Mouse (Mus musculus): Measurements from ENCODE around the gene C5ar1. TPM values are rescaled to one million over a fixed set of nuclear protein-coding genes. Genes with fewer than 3 reads are reported as not detected.
A peak's percentile ranks its signal among the peaks of the same experiment; 100 is the strongest.
"Not testable (repeated sequence)": the region's sequence is repeated elsewhere in the genome, so short reads cannot be mapped to it uniquely, and the experiment has no call there.

C5ar1 gene
- polyA plus RNA-seq, 1 experiment from 2014 or later: 3.7 TPM

DNA sequence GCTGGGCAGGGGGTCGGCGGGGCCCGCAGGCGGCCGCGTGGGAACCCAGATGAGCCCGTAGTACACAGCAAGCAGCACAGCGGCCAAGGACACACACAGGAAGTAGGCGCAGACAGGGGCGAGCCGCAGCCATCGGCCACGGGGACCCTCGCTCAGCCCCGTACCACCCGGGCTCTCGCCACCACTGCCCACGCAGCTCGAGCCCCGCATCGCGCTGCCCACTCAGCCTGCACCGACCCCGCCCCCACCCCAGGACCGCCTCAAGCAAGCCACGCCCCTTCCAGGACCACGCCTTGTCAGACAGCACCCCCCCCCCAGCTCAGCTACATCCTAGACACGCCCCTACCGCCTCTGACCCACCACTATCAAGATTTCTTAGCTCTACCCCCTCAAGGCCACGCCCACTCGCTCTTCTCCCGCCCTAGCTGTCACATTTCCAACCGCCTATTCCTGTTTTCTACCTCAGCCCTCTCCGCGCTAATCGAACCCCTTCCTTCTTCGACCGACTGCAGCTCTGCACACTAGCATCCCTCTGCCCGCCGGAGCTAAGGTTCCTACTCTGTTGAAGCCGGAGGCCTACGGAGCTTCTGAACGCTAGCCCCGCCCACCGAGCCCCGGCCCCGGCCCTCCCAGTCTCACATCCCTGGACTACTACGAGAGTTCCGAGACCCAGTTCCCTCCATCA is 13.9 kb upstream of the C5ar1 start, which contains the start of gene Inafm1:
Gene Inafm1, minus strand, starts transcription at position 537 of the 685 bp plus-strand sequence.
- peak within 1 kb of the TSS; percentile 97 for H3K27ac ChIP-seq
- peaks cover 35% of the 10 kb centered on the region for H3K36me3 ChIP-seq
- WGBS: under 1% methylated on average over 40 of the region's 49 CpGs

DNA sequence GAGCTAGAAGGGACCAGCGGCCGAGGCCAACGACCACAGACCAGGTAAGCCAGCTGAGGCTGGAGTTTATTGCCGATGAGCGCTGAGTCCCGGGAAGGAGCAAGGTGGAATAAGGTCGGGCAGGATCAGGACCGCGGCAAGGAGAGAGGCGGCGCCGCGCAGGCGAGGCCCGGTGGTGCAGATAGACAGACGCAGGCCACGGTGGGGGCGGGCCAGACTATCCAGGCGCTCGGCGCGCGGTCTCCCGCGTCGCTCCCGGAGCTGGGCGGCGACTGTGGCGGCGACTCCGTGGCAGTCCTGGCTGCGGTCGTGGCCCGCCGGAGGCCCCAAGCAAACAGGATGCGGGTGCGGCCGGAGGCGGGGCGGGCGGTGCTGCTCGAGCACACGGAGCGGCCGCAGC is 13.3 kb upstream of the C5ar1 start:
- Histone ChIP-seq H3K36me3 (peaks cover 29% of the 10 kb centered on the region), H3K27ac (peak overlapping the region; percentile 97), H3K27me3 (no peaks in the 10 kb centered on the region), H3K4me1 (peaks cover 38% of the 10 kb centered on the region), H3K4me2 (peak overlapping the region; percentile 93), H3K9ac (peak overlapping the region; percentile 79), H3K4me3 (replicated peaks) (peak overlapping the region; percentile 81), H3K9me3 (replicated peaks) (no peaks in the 10 kb centered on the region)
- peak; percentile 78 for ATAC-seq (replicated peaks; ENCODE audit: low FRiP score)
- 0% methylated on average over 44 of the region's 46 CpGs for WGBS

More for the DNA sequence above, 13.9 kb upstream of the C5ar1 start, which contains the start of gene Inafm1:
- Histone ChIP-seq H3K4me2 (peak within 1 kb of the TSS; percentile 93), H3K9me3 (replicated peaks) (no peaks in the 10 kb centered on the region), H3K4me3 (replicated peaks) (peak within 1 kb of the TSS; percentile 81), H3K27me3 (no peaks in the 10 kb centered on the region), H3K4me1 (peaks cover 38% of the 10 kb centered on the region), H3K9ac (peak within 1 kb of the TSS; percentile 79)
- ATAC-seq (replicated peaks; ENCODE audit: low FRiP score): peak; percentile 77

DNA sequence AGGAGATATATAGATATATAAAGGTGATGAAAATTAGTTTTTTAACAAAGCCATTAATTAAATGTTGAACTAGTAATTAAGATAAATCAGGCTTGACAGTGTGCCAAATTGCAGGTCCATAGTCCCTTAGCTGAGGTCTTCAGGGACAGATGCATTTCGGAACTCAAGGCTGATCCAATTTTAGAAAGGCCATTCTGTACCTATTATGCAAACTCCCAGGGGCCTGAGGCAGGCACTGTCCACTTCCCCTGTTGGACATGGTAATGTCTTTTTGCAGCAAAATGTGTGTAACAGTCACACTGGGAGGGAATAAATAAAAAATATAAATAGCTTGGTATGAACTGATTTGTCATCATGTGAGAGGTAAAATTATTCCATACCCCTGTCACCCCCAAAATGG is 11.8 kb upstream of the C5ar1 start:
- Histone ChIP-seq H3K27me3 (no peaks in the 10 kb centered on the region), H3K4me3 (replicated peaks) (no peak overlapping the region), H3K9ac (no peak overlapping the region), H3K4me2 (no peak overlapping the region), H3K36me3 (peaks cover 14% of the 10 kb centered on the region), H3K4me1 (peaks cover 38% of the 10 kb centered on the region), H3K27ac (no peak overlapping the region), H3K9me3 (replicated peaks) (no peaks in the 10 kb centered on the region)
- WGBS: 79% methylated on average over 1 of the region's 1 CpGs
- ATAC-seq (replicated peaks; ENCODE audit: low FRiP score): no peak

DNA sequence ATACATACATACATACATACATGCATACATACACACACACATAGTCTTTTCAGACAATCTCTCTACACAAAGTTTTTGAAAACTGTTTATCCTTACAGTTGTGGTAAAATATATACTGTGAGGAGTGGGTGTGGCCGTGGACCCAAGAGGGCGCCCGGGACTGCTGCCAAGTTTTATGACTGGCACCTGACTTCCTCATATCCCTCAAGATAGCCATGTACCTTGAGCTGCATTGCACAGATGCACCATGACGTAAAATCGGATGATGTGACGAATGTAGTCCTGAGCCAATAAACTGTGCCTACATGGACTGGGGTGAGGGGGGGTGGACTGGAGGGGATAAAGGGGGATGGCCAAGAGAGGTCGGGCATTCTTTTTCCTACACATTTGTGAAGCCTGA is 7.3 kb upstream of the C5ar1 start:
- H3K27ac ChIP-seq; H3K4me1 ChIP-seq; H3K4me3 ChIP-seq (replicated peaks); H3K27me3 ChIP-seq; H3K4me2 ChIP-seq; H3K36me3 ChIP-seq; ATAC-seq (replicated peaks; ENCODE audit: low FRiP score); H3K9me3 ChIP-seq (replicated peaks); H3K9ac ChIP-seq: not testable (repeated sequence)
- 86% methylated on average over 7 of the region's 7 CpGs for WGBS

DNA sequence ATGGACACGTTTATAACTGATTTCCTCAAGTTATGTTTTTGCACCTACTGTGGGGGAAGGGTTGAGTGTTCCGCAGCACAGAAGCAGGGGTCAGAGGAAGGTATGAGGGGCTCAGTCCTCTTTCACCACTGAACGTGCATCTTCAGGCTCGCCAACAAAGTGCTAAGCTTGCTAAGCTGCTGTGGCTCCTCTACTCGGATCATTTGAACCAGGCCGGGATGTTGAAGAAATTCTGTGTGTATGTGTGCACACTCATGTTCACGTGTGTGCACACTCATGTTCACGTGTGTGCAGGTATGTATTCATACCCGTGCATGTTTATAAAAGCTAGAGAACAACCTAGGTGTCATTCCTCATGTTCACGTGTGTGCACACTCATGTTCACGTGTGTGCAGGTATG is 6.5 kb upstream of the C5ar1 start:
- 88% methylated on average over 11 of the region's 11 CpGs for WGBS
- no peak overlapping the region for H3K27ac ChIP-seq
- H3K36me3 ChIP-seq: no peaks in the 10 kb centered on the region
- H3K27me3 ChIP-seq: no peaks in the 10 kb centered on the region
- ATAC-seq (replicated peaks; ENCODE audit: low FRiP score): no peak
- no peak overlapping the region for H3K4me3 ChIP-seq (replicated peaks)
- peaks cover 3% of the 10 kb centered on the region; the same call in 1 of the 2 replicates for H3K9me3 ChIP-seq (replicated peaks)
- H3K9ac ChIP-seq: no peak overlapping the region
- H3K4me2 ChIP-seq: no peak overlapping the region
- H3K4me1 ChIP-seq: no peaks in the 10 kb centered on the region

DNA sequence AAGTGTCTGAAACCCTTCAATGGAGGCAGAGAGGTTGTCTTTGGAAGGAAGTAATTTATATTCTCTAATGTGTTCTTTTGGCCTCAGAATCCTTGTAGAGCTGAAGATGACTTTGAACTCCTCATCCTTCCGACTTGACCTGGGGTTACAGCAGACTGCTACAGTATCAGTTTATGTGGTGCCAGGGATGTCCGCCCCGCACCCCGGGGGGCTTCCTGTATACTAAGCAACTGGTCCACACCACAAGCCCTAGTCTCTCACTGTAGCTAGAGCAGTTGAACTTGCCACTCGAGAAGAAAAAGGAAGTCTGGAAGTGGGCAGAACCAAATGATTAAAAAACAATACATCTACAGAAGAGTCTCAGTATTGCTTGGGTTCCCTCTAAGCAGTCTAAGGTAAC is 4.5 kb upstream of the C5ar1 start:
- no peak for ATAC-seq (replicated peaks; ENCODE audit: low FRiP score)

DNA sequence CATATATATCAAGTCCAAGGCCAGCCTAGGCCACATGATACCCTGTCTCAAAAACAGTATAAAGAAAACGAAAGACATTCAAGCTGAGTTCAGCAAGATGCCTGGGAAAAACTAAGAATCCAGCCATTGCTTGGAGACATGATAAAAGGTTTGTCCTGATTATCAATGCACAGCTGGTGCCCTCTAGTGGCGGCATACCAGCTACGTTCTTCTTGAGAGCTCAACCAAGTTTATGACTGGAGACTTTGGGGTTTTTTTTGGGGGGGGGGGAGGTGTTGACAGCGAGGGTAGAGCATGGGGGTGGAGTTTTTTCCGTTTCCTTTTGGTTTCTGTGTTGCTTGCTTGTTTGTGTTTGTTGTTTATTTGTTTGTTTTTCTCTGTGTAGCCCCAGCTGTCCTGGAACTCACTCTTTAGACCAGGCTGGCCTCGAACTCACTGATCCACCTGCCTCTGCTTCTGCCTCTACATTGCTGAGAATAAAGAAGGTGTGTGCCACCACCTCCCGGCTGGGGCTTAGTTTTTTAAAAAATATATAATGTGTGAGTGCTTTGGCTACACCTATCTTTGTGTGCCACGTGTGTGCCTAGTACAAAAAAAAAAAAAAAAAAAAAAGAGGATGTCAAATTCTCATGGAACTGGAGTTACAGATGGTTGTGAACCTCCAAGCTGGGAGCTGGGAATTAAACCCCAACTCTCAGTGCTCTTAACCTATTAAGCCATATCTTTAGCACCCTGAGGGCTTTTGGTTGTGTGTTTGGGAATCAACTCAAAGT is 3.9 kb upstream of the C5ar1 start:
- WGBS: 31% methylated on average over 8 of the region's 8 CpGs
- ATAC-seq (replicated peaks; ENCODE audit: low FRiP score): no peak
- H3K27me3 ChIP-seq: no peaks in the 10 kb centered on the region
- H3K4me3 ChIP-seq (replicated peaks): no peak overlapping the region
- H3K27ac ChIP-seq: no peak overlapping the region
- H3K9me3 ChIP-seq (replicated peaks): peaks cover 3% of the 10 kb centered on the region; the same call in 1 of the 2 replicates
- no peak overlapping the region for H3K9ac ChIP-seq
- H3K4me2 ChIP-seq: no peak overlapping the region
- H3K36me3 ChIP-seq: no peaks in the 10 kb centered on the region
- no peaks in the 10 kb centered on the region for H3K4me1 ChIP-seq

More for the DNA sequence above, 4.5 kb upstream of the C5ar1 start:
- Histone ChIP-seq H3K36me3 (no peaks in the 10 kb centered on the region), H3K4me1 (no peaks in the 10 kb centered on the region), H3K4me2 (no peak overlapping the region), H3K9me3 (replicated peaks) (peaks cover 3% of the 10 kb centered on the region; the same call in 1 of the 2 replicates), H3K27ac (no peak overlapping the region), H3K9ac (no peak overlapping the region), H3K4me3 (replicated peaks) (no peak overlapping the region), H3K27me3 (no peaks in the 10 kb centered on the region)
- 80% methylated on average over 5 of the region's 5 CpGs for WGBS

DNA sequence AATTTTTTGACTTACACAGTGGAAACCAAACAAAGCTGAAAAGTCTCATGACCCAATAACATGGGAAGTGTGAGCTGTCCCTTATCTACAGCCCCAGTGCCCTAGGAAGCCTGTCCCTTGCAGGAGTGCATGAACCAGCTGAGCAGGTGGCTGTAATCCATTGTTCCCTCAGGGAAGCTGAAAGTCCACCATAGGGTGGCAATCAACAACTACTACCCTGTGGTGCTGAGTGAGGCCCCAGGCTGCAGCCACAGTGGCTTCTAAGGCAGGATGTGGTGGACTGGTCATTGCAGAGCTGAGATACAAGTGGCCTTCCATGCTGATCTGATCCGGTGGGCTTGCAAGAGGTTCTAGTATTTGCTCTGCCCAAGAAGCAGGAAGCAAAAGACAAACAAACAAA is 1.8 kb upstream of the C5ar1 start:
- H3K27me3 ChIP-seq: no peaks in the 10 kb centered on the region
- no peak overlapping the region for H3K9ac ChIP-seq
- H3K4me2 ChIP-seq: no peak overlapping the region
- peaks cover 3% of the 10 kb centered on the region; the same call in 1 of the 2 replicates for H3K9me3 ChIP-seq (replicated peaks)
- no peak overlapping the region for H3K27ac ChIP-seq
- 82% methylated on average over 1 of the region's 1 CpGs for WGBS
- H3K36me3 ChIP-seq: no peaks in the 10 kb centered on the region
- no peak overlapping the region for H3K4me3 ChIP-seq (replicated peaks)
- ATAC-seq (replicated peaks; ENCODE audit: low FRiP score): no peak
- no peaks in the 10 kb centered on the region for H3K4me1 ChIP-seq

DNA sequence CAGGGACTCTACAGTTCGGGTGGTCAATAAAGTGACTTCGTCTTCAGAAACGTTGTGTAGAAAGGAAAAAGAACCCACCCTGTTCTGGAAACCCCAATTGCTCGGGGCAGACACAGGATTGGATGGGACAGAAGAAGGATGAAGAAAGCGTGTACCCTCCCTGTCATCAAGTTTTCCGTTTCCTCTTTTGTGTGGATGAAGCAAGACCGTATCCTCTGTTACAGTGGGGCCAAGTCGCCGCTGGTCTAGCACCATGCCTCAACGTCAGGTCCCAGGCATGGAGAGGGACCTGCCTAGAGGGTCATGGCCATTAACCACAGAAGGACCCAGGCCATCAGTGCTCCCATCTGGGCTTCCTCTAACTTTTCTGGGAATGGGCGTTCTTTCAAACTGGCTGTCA is 1.5 kb downstream of the C5ar1 start:
- H3K27ac ChIP-seq: no peak overlapping the region
- WGBS: 86% methylated on average over 11 of the region's 11 CpGs

DNA sequence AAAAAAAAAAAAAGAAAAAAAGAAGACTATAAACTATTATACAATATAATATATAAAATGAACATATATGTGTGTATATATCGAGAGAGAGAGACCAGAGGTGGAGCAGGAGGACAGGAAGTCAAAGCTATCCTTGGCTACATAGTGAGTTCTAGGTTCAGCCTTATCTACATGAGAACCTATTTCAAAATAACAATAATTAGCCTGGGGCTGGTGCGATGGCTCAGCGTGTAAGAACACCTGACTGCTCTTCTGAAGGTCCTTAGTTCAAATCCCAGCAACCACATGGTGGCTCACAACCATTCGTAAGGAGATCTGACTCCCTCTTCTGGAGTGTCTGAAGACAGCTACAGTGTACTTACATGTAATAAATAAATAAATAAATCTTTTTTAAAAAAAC is 3.4 kb downstream of the C5ar1 start:
- H3K4me3 ChIP-seq (replicated peaks); H3K27ac ChIP-seq; H3K27me3 ChIP-seq; H3K9ac ChIP-seq; ATAC-seq (replicated peaks; ENCODE audit: low FRiP score); H3K4me1 ChIP-seq; H3K36me3 ChIP-seq; H3K9me3 ChIP-seq (replicated peaks); H3K4me2 ChIP-seq: not testable (repeated sequence)
- WGBS: 84% methylated on average over 4 of the region's 4 CpGs

More for the DNA sequence above, 1.5 kb downstream of the C5ar1 start:
- Histone ChIP-seq H3K4me3 (replicated peaks) (no peak overlapping the region), H3K9me3 (replicated peaks) (no peaks in the 10 kb centered on the region), H3K4me1 (no peaks in the 10 kb centered on the region), H3K9ac (no peak overlapping the region), H3K27me3 (no peaks in the 10 kb centered on the region), H3K4me2 (no peak overlapping the region), H3K36me3 (no peaks in the 10 kb centered on the region)
- no peak for ATAC-seq (replicated peaks; ENCODE audit: low FRiP score)

DNA sequence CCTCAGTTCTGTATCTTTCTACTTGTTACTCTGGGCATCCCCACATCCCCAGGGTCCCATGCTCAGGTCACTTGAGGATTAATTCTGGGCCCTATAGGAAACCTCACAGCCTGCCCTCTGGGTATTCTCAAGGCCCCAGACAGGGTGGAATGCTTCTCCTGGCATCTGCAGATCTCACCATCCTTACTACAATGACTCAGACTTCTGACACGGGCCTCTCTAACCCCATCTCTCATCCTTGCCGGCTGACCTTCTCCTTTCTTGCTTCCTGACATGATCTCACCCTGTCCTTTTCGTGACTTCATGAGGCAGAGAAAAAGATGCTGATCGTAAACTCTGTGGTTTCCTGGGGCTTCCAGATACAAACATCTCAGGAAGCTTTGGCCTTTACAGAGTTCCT is 5.1 kb downstream of the C5ar1 start:
- no peaks in the 10 kb centered on the region for H3K4me1 ChIP-seq
- no peak for ATAC-seq (replicated peaks; ENCODE audit: low FRiP score)
- WGBS: 43% methylated on average over 4 of the region's 4 CpGs
- H3K36me3 ChIP-seq: no peaks in the 10 kb centered on the region
- H3K9ac ChIP-seq: no peak overlapping the region
- H3K27ac ChIP-seq: no peak overlapping the region
- no peak overlapping the region for H3K4me2 ChIP-seq
- no peaks in the 10 kb centered on the region for H3K9me3 ChIP-seq (replicated peaks)
- no peaks in the 10 kb centered on the region for H3K27me3 ChIP-seq
- H3K4me3 ChIP-seq (replicated peaks): no peak overlapping the region

DNA sequence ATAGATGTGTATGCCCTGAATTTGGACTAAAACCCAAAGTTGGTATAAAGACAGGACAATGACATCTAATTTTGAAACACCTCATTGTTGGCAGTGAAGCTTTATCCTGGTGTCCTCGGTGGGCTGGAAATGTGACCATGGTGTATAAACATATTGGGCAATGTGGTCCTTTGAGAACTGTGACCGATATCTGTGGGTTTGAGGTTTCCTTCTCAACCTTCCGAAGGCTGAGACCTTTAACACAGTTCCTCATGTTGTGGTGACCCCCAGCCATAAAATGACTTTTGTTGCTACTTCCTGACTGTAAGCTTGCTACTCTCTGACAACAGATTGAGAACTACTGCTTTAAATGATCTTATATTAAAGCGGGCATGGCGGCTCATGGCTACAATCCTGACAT is 8.7 kb downstream of the C5ar1 start:
- Histone ChIP-seq H3K9ac (no peak overlapping the region), H3K9me3 (replicated peaks) (no peaks in the 10 kb centered on the region), H3K4me1 (no peaks in the 10 kb centered on the region), H3K4me2 (no peak overlapping the region), H3K27me3 (no peaks in the 10 kb centered on the region), H3K4me3 (replicated peaks) (no peak overlapping the region), H3K27ac (no peak overlapping the region), H3K36me3 (no peaks in the 10 kb centered on the region)
- WGBS: 80% methylated on average over 5 of the region's 5 CpGs
- no peak for ATAC-seq (replicated peaks; ENCODE audit: low FRiP score)

Measured in kidney, embryonic 15.5 days (tissue).